Mouse (Mus musculus) CH12.LX (cell line): ENCODE results near the gene Fcrlb. TPM values are rescaled to one million over a fixed set of nuclear protein-coding genes. Genes with fewer than 3 reads are reported as not detected.

ENCODE experiments used
- DNase-seq: peaks from one replicate; pipeline ENCODE4 v3.0.0-alpha.2; 2013; ENCODE audit errors: extremely low read depth
- H3K27ac ChIP-seq: 2 replicates; pipeline ENCODE4 v1.5.1; 2012; ENCODE audit warnings: low read depth, mild to moderate bottlenecking, control low read depth, moderate library complexity; ENCODE audit not compliant: insufficient read depth
- H3K27me3 ChIP-seq: replicated peaks from 2 replicates; pipeline ENCODE3; 2012; ENCODE audit warnings: inconsistent platforms
- H3K36me3 ChIP-seq, 2 experiments: replicated peaks in 1 of 2; 2 replicates each; pipeline versions ENCODE3 to v1.6.1; 2012; ENCODE audit warnings: inconsistent platforms in 1 of 2, low read length in 1 of 2, mild to moderate bottlenecking in 1 of 2, mixed read lengths in 1 of 2, moderate library complexity in 1 of 2; ENCODE audit not compliant: control insufficient read depth in 1 of 2, insufficient read depth in 1 of 2
- H3K4me1 ChIP-seq, 2 experiments: 2 replicates each; pipeline ENCODE4 v1.6.1; 2012; ENCODE audit warnings: inconsistent platforms in 1 of 2, moderate library complexity in 1 of 2; ENCODE audit not compliant: insufficient read depth in 2 of 2, control insufficient read depth in 1 of 2
- H3K4me2 ChIP-seq: 2 replicates; pipeline ENCODE4 v1.6.1; 2012; ENCODE audit warnings: low read depth, mild to moderate bottlenecking, control low read depth; ENCODE audit not compliant: poor library complexity, insufficient read depth, severe bottlenecking
- H3K4me3 ChIP-seq, 3 experiments: fragments of 150-350 bp in 1 of 3; sonication (generic) in 1 of 3; replicated peaks in 1 of 3; 2 replicates each; pipeline versions ENCODE3 to v1.5.1; 2011 to 2012; ENCODE audit warnings: low read depth in 2 of 3, low read length in 2 of 3, mild to moderate bottlenecking in 2 of 3, moderate library complexity in 2 of 3, control low read depth in 1 of 3, improper control_type of control experiment in 1 of 3, inconsistent platforms in 1 of 3, mixed read lengths in 1 of 3; ENCODE audit not compliant: poor library complexity in 1 of 3
- H3K79me2 ChIP-seq: replicated peaks from 2 replicates; pipeline ENCODE4 v1.6.1; 2012; ENCODE audit warnings: mild to moderate bottlenecking, moderate library complexity; ENCODE audit not compliant: control insufficient read depth, poor library complexity, insufficient read depth, severe bottlenecking; ENCODE audit errors: extremely low read depth
- H3K9ac ChIP-seq: 2 replicates; pipeline ENCODE4 v1.6.1; 2012; ENCODE audit warnings: low read depth, mild to moderate bottlenecking, control low read depth, moderate library complexity; ENCODE audit not compliant: insufficient read depth
- H3K9me3 ChIP-seq: replicated peaks from 2 replicates; pipeline ENCODE3; 2012; ENCODE audit warnings: low read length, inconsistent platforms, mixed read lengths
- CTCF ChIP-seq, 2 experiments: IDR thresholded peaks in 1 of 2; conservative IDR thresholded peaks in 1 of 2; 2 replicates each; pipeline ENCODE4 v1.5.1; 2011 to 2012; ENCODE audit warnings: low read depth in 2 of 2, low read length in 2 of 2, improper control_type of control experiment in 1 of 2, inconsistent platforms in 1 of 2, mild to moderate bottlenecking in 1 of 2, moderate library complexity in 1 of 2
- E2F4 ChIP-seq: IDR thresholded peaks from 2 replicates; pipeline ENCODE4 v1.6.1; 2011; ENCODE audit warnings: low read depth, low read length, improper control_type of control experiment; ENCODE audit not compliant: insufficient replicate concordance
- ELF1 ChIP-seq: IDR thresholded peaks from 2 replicates; pipeline ENCODE4 v1.6.1; 2014; ENCODE audit warnings: low read depth, mild to moderate bottlenecking, inconsistent platforms, low read length, improper control_type of control experiment
- EP300 ChIP-seq: IDR thresholded peaks from 2 replicates; pipeline ENCODE4 v1.6.1; 2011; ENCODE audit warnings: low read length, improper control_type of control experiment
- GABPA ChIP-seq: IDR thresholded peaks from 2 replicates; pipeline ENCODE4 v1.6.1; 2012; ENCODE audit warnings: low read depth, low read length, improper control_type of control experiment, inconsistent platforms; ENCODE audit not compliant: insufficient replicate concordance
- JUND ChIP-seq: conservative IDR thresholded peaks from 2 replicates; pipeline ENCODE4 v1.6.1; 2011; ENCODE audit warnings: low read depth, low read length, improper control_type of control experiment
- KAT2A ChIP-seq: IDR thresholded peaks from 2 replicates; pipeline ENCODE4 v1.6.1; 2012; ENCODE audit warnings: low read length, improper control_type of control experiment, inconsistent platforms; ENCODE audit not compliant: insufficient replicate concordance
- MAFK ChIP-seq: IDR thresholded peaks from 2 replicates; pipeline ENCODE4 v1.6.1; 2011; ENCODE audit warnings: low read length, improper control_type of control experiment; ENCODE audit not compliant: insufficient replicate concordance
- MAX ChIP-seq: IDR thresholded peaks from 2 replicates; pipeline ENCODE4 v1.6.1; 2011; ENCODE audit warnings: low read length, improper control_type of control experiment
- MAZ ChIP-seq: IDR thresholded peaks from 2 replicates; pipeline ENCODE4 v1.6.1; 2012; ENCODE audit warnings: low read depth, mild to moderate bottlenecking, inconsistent platforms, low read length, improper control_type of control experiment, moderate library complexity
- MXI1 ChIP-seq: IDR thresholded peaks from 2 replicates; pipeline ENCODE4 v1.6.1; 2011; ENCODE audit warnings: mild to moderate bottlenecking, low read depth, low read length, improper control_type of control experiment
- PAX5 ChIP-seq: IDR thresholded peaks from 2 replicates; pipeline ENCODE4 v1.6.1; 2012; ENCODE audit warnings: low read length, inconsistent platforms, mixed read lengths
- POLR2AphosphoS2 ChIP-seq: IDR thresholded peaks from 2 replicates; pipeline ENCODE4 v1.6.1; 2011; ENCODE audit warnings: low read depth, low read length, improper control_type of control experiment
- RAD21 ChIP-seq: IDR thresholded peaks from 2 replicates; pipeline ENCODE4 v1.6.1; 2011; ENCODE audit warnings: low read depth, mild to moderate bottlenecking, low read length, improper control_type of control experiment, moderate library complexity
- SIN3A ChIP-seq: IDR thresholded peaks from 2 replicates; pipeline ENCODE4 v1.6.1; 2012; ENCODE audit warnings: low read length, improper control_type of control experiment, inconsistent platforms
- TCF12 ChIP-seq: IDR thresholded peaks from 2 replicates; pipeline ENCODE4 v1.6.1; 2014; ENCODE audit warnings: low read depth, mild to moderate bottlenecking, inconsistent platforms, low read length, improper control_type of control experiment
- ZKSCAN1 ChIP-seq: IDR thresholded peaks from 2 replicates; pipeline ENCODE4 v1.6.1; 2012; ENCODE audit warnings: low read depth, inconsistent platforms, low read length, improper control_type of control experiment, borderline replicate concordance
- dilution Hi-C: fragments of 300-500 bp; cut with MboI; formaldehyde crosslinking; loops from 2 replicates; pipeline ENCODE4 v1.14.3; 2020; ENCODE audit warnings: low sequenced_read_pairs; ENCODE audit not compliant: extremely low pct_unique_long_range_greater_than_20kb, extremely low pct_ligation_motif_present
- in situ Hi-C: fragments of 300-500 bp; cut with MboI; formaldehyde crosslinking; loops from 3 replicates; pipeline ENCODE4 v1.14.3; 2019; ENCODE audit warnings: low sequenced_read_pairs, low pct_ligation_motif_present, low pct_unique_long_range_greater_than_20kb, mixed read lengths
- polyA plus RNA-seq: library from polyadenylated mRNA; unstranded; fragments of >175 nt; gene quantifications from 2 replicates; pipeline ENCODE4 v1.2.1, GENCODE M21; 2012; ENCODE audit warnings: low read depth; ENCODE audit not compliant: insufficient read length
- total RNA-seq, 2 experiments: library from RNA; depleted of rRNA; stranded (reverse); fragments of 300-350 nt in 1 of 2; fragments of >200 nt in 1 of 2; gene quantifications; 2 replicates each; pipeline ENCODE4 v1.2.3; 2012 to 2014

The Fcrlb gene
- total and polyA plus RNA-seq, 3 experiments, result not detected

DNA sequence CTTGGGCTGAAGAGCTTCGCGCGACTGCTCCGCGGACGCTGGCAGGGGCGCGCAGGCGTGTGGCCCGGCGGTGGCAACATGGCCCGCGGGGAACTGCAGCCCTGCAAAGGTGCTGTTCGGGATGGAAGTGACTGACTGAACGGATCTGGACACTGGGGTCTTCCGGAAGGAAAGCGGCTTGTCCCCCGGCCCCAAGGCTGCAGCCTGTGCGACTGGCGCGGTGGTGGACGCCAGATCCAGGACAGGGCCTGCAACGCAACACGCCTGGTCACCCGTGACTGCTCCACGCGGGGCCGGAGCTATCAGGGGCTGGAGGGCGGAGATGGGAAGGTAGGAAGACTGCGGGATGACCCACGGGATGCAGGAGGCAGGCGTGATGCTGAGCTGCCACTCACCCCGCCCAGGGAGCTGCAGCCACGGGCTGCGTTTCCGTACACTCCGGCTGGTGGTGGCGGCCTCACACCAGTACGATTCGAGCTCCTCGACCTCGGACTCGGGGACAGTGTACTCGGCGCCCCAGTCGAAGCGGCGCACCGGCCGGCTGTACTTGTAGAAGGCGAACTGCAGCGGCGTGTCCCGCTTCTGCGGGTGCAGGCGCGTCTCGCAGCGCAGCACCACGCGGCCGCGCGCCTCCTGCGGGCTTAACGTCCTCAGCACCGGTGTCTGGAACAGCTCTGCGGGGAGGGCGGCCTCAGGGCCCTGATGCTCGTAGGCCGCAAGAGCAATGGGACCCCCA is 5.1 kb downstream of the Fcrlb start:
- Histone ChIP-seq H3K27ac (no peak overlapping the region), H3K27me3 (no peaks in the 10 kb centered on the region)

DNA sequence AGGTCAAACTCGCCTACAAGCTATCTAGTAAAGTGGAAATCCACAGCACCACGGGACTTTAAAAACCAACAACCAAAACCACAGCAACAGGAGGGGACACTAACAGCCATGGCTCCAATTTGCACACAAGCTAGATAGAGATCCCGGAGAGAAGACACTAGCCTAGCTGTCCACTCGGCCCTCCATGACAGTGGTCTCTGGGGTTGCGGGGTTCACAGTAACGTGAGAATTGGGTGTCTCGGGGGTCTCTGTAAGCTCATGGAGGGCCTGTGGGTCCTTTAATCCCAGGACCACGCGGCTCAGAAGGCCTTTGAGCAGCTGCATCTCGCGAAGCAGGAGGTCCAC is 5.7 kb downstream of the Fcrlb start:
- DNase-seq, result no peak
- dilution Hi-C loops, result no loop called here
- no peaks in the 10 kb centered on the region for H3K27me3 ChIP-seq
- no peak for TF ChIP-seq MAFK
- no peak for TF ChIP-seq EP300
- no peak for TF ChIP-seq RAD21
- TF ChIP-seq E2F4, result no peak
- no peak for TF ChIP-seq MXI1
- TF ChIP-seq SIN3A, result no peak
- TF ChIP-seq ZKSCAN1, result no peak
- TF ChIP-seq TCF12, result no peak
- TF ChIP-seq JUND, result no peak
- no peak for TF ChIP-seq CTCF (conservative IDR thresholded peaks at IDR 0.05 in 1 of 2, IDR thresholded peaks at IDR 0.05 in 1 of 2; ENCODE audit: low read depth in 2 of 2, low read length in 2 of 2)
- TF ChIP-seq PAX5, result no peak
- no peak for TF ChIP-seq GABPA
- TF ChIP-seq KAT2A, result no peak
- TF ChIP-seq ELF1, result no peak
- no peak for TF ChIP-seq POLR2AphosphoS2
- no peak for TF ChIP-seq MAZ
- no peak for TF ChIP-seq MAX
- TF ChIP-seq, all 38 proteins: peak for 0
- H3K79me2 ChIP-seq, result no peaks in the 10 kb centered on the region
- H3K9ac ChIP-seq, result no peak overlapping the region
- H3K4me3 ChIP-seq, result no peak overlapping the region
- no peak overlapping the region for H3K4me2 ChIP-seq
- H3K4me1 ChIP-seq, result peaks cover 2 to 17% of the 10 kb centered on the region in 2 experiments; a peak in 3 of 4 replicates
- peaks cover 0 to 3% of the 10 kb centered on the region in 2 experiments for H3K36me3 ChIP-seq
- peaks cover 17% of the 10 kb centered on the region for H3K9me3 ChIP-seq
- no peak overlapping the region for H3K27ac ChIP-seq
- in situ Hi-C loops, result no loop called here

More for the DNA sequence above, 5.1 kb downstream of the Fcrlb start:
- Histone ChIP-seq H3K9ac (no peak overlapping the region), H3K4me1 (peaks cover 0 to 12% of the 10 kb centered on the region in 2 experiments; a peak in 2 of 4 replicates), H3K79me2 (no peaks in the 10 kb centered on the region), H3K9me3 (peaks cover 17% of the 10 kb centered on the region), H3K36me3 (peaks cover 0 to 3% of the 10 kb centered on the region in 2 experiments), H3K4me2 (no peak overlapping the region), H3K4me3 (no peak overlapping the region)
- in situ Hi-C loops (no loop called here), dilution Hi-C loops (no loop called here)
- DNase-seq, result no peak
- no peak for TF ChIP-seq CTCF (conservative IDR thresholded peaks at IDR 0.05 in 1 of 2, IDR thresholded peaks at IDR 0.05 in 1 of 2; ENCODE audit: low read depth in 2 of 2, low read length in 2 of 2)
